Mouse (Mus musculus): ENCODE data around the gene Slc25a43.

DNA sequence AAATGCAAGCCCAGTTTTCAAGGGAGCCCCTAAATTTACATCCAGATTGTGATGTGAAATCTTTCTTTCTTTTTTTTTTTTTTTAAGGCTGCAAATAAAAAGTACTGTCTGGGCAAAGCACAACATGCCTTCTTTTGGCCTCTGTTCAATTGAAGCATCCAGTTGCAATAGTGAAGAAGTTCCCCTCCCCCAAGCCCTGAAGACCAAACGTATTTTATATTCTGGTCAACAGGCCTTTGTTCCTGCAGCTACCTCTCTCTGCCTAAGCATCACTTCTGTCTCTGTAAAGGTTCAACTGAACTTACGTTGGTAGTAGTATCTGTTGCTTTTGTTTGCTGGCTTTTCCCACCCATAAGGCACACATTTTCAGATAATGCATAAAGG lies 20.5 kb downstream of the Slc25a43 start:
- no peak for TF ChIP-seq CTCF (IDR thresholded peaks at IDR 0.05; ENCODE audit: borderline replicate concordance, insufficient read depth, low read length)
- TF ChIP-seq POLR2A (IDR thresholded peaks at IDR 0.05; ENCODE audit: low read depth, low read length) = no peak
